Mouse (Mus musculus): ENCODE measurements around the gene Qtrt2.

DNA sequence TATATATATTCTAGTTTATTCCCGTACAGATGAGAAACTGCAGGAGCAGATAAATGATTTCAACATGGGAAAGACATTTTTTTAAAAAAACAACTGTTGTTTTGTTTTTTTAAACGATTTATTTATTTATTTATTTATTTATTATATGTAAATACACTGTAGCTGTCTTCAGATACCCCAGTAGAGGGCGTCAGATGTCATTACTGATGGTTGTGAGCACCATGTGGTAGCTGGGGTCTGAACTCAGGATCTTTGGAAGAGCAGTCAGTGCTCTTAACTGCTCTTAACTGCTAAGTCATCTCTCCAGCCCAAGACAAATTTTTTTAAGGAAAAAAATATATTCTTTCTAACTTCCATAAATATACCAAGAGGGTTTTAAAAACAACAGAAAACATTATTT, 45.0 kb downstream of the Qtrt2 start:
- TF ChIP-seq POLR2A (IDR thresholded peaks at IDR 0.05; ENCODE audit: low read depth, low read length) (no peak), CTCF (IDR thresholded peaks at IDR 0.05; ENCODE audit: borderline replicate concordance, insufficient read depth, low read length) (no peak)

All from embryonic fibroblast, embryonic 13.5 days (primary cell).